Mouse (Mus musculus) cerebellum, adult (tissue): ENCODE data around the gene Wwtr1.

ENCODE experiments used
- ATAC-seq: cut with Nextera tagmentation; 2 replicates; pipeline ENCODE4 v1.9.2; 2017; ENCODE audit warnings: mild to moderate bottlenecking, moderate library complexity, mixed read lengths; ENCODE audit not compliant: insufficient number of reproducible peaks, low FRiP score, low TSS enrichment

Wwtr1 gene

DNA sequence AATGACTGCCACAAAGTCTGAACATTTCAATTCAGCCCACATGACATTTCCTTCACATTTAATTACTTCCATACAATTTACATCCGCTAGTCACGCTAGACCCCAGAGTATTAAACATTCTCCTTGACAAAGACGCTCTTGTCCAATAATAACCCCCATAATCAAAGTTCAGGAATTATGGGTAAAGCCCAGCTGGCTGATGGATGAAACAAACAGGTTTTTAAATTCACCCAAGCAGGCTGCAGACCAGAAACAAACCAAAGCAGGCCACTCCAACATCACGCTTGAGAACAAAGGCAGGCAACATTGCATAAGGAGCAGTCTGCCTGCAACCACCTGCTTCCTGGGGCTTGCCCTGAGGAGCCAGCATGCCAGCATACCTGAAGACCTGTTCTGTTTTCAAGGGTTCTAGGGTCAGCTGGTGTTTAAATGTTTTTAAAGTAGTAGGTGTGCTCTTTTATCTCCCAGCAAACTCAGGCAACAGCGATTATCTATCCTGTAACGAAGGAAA, 12.7 kb downstream of the Wwtr1 start:
- no peak for ATAC-seq

GRCm38 (mm10) chr3:57558761-57559160, 16.9 kb downstream of the Wwtr1 start:
- no peak for ATAC-seq

- ATAC-seq: no peak
Measured at GRCm38 (mm10) chr3:57557408-57557807, 18.3 kb downstream of the Wwtr1 start.

DNA sequence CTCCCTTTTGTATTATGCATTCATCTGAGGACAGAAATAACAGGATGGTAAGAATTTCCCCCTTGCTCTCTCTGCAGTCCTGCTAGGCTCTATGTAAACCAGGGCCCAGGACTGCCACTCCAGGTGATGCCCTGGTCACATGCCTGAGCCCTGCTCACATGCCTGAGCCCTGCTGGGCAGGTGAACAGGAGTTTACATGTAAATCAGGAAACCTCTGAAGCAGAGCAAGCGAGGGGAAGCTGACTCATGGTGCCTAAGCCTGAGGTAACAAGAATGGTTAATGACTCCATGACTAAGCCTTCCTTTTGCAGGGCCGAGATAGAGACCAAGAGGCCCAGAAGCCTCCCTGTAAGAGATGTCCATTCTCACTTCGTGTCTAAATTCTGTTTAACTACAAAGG, 20.1 kb downstream of the Wwtr1 start:
- no peak for ATAC-seq

GRCm38 (mm10) chr3:57554890-57555239, 20.8 kb downstream of the Wwtr1 start:
- ATAC-seq: no peak

DNA sequence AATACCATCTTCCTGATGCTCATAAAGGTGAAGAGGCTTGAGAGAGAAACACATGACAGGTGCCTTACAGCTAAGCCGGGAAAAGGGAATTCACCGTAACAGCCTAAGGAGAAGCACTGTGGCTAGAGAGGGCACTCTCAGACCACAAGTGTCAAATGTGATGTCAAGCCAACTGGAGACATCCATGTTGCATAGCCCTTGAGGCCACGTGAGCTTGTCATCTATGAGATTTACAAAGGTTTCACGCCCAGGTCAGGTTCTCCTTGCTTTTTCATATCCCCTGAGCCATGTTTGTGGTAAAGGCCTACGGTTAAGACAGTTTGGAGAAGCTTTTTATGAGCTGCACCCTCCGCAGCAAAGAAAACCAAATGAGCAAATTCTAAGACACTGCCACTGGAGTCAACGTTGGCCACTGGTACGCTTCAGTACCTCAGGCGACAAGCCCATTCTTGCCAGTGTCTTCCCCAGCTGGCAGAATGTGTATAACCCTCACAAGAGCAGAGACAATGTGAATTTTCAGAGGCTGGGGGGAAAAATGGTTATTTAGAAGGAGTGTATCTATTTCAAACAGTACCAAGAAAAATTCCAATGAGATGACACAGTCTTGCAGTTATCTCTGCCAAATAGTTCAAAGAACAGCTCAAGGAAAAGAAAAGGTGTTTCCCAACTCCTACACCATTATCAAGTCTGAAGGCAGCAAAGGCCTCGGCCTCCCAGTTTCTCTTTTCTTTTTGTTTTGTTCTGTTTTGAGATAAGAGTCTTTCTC, 21.4 kb downstream of the Wwtr1 start:
- ATAC-seq: no peak

DNA sequence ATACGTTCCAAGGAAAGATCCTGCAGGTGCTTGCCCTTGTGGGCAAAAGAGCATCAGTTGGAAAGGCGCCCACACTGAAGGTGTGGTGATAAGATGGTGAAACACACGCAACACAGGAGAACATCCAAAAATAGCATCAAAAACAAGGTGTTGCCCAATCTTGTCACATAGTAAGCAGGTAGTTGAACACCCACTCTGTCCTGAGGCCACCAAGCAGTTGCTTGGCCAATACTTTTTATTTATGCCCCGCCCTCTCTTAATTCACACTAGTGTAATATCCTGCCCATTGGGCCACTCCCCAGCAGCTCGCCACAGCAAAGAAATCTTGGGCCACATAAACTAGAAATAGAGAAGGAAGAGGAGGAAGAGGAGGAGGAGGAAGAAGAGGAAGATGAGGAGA, 22.6 kb downstream of the Wwtr1 start:
- no peak for ATAC-seq

- ATAC-seq: no peak
Measured at GRCm38 (mm10) chr3:57551210-57551609, 24.5 kb downstream of the Wwtr1 start.

DNA sequence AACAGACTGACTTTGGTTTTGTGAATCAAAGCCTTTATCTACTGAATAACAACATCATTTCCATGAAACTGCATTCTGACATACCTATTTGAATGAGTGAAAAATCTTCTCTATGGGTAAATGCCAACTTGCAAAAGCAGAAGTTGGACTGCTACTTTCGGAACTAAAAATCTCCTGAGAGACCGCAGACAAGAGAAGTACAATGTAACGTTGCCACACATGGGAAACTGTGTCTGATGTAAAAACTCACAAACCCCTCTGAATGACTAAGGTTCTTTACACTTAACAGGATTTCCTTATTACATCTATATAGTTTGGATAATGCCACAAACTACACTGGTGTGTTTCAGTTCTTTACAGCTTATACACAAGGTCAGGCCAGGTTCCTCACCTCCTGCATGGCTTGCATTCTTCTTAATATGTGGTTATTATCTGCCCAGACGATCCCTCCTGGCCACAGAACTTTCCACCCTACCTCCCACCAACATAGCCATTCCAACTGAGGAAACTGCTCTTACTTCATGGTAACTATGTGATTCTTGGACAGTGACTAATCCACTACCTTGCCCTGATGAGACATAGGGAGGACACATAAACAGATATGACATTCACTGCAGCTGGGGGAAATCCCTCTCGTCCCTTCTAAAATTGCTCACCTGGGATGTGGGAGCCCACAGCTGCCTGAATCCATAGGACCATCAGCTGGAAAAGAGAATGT, 25.1 kb downstream of the Wwtr1 start:
- ATAC-seq: no peak

- ATAC-seq: no peak
Measured at GRCm38 (mm10) chr3:57544154-57544553, 31.6 kb downstream of the Wwtr1 start.

GRCm38 (mm10) chr3:57542848-57543380, 32.8 kb downstream of the Wwtr1 start:
- ATAC-seq: no peak

GRCm38 (mm10) chr3:57541205-57541604, 34.5 kb downstream of the Wwtr1 start:
- no peak for ATAC-seq

GRCm38 (mm10) chr3:57540474-57540873, 35.2 kb downstream of the Wwtr1 start:
- no peak for ATAC-seq

GRCm38 (mm10) chr3:57535483-57536185, 40.1 kb downstream of the Wwtr1 start:
- ATAC-seq: no peak

- no peak for ATAC-seq
Measured at GRCm38 (mm10) chr3:57534450-57534849, 41.3 kb downstream of the Wwtr1 start.

DNA sequence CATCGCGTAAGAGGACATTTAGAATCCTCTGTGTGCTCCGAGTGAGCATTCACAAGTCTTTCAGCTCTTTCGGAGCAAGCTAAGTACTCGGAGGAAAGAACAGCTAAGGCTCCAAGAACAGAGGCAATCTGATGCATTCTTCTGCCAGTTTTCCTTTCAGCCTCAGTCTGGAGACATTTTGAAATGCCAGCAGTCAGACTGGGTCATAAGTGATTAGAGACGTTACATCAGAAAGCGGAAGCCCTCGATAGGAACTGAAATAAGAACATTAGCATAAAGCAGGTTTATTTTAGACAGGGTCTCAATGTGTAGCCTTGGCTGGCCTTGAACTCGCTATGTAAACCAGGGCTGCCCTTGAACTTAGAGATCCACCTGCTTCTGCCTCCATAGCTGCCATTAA, 41.8 kb downstream of the Wwtr1 start:
- ATAC-seq: no peak

GRCm38 (mm10) chr3:57532991-57533725, 42.6 kb downstream of the Wwtr1 start:
- no peak for ATAC-seq

DNA sequence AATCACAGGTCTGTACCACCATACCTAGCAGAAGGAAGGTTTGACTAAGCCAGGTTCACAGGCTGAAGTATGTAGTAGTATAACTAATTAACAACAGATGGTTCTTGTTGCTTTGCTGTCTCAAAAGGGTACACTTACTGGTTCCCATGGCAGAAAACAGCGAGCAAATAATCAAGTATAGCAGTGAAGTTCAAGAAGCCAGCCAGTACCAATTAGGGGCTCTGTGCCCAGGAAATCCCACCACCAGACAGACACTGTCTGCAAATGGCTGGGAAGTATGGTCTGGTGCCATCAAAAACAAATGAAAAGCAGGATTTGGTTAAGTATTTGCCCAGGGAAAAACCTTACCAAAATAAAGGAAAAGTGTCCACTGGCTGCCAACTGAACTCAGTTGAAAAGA, 44.9 kb downstream of the Wwtr1 start:
- ATAC-seq: no peak

DNA sequence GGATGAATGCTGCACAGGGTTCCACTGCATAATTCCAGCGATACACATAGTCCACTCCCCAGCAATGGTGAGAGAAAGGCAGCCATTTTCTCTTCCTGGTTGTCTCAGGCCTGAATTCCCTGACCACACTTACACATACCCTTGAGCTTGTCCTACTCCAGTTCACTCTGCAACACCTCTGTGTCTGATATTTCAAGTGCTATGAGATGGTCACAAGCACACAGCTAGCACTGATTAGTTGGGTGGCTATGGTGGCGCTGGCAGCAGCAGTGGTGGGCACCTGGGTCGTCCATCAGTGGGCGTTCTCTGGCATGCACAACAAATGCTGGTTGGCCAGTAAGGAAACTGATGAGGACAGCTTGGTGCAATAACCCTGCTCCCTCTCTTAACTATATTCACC, 45.5 kb downstream of the Wwtr1 start:
- no peak for ATAC-seq

- ATAC-seq: no peak
Measured at GRCm38 (mm10) chr3:57527154-57527553, 48.6 kb downstream of the Wwtr1 start.
